Mouse (Mus musculus) cerebellum, adult 18-20 months (tissue): ENCODE measurements around the gene Tbc1d24.

Experiments
- DNase-seq, 2 experiments: peaks; one replicate each; pipeline ENCODE4 v3.0.0; 2021

The Tbc1d24 gene

GRCm38 (mm10) chr17:24209916-24210240 is 4.5 kb upstream of the Tbc1d24 start:
- no peak for DNase-seq

- peak; percentile 43 to 59 for DNase-seq
Observed at GRCm38 (mm10) chr17:24209043-24209915, 3.9 kb upstream of the Tbc1d24 start, which contains the start of gene Ntn3. Ntn3 (minus strand) TSS chr17:24209531.

GRCm38 (mm10) chr17:24208641-24209042 is 3.3 kb upstream of the Tbc1d24 start:
- no peak for DNase-seq

GRCm38 (mm10) chr17:24207768-24208640 is 2.6 kb upstream of the Tbc1d24 start:
- DNase-seq, result no peak

- peak; percentile 71 to 72 for DNase-seq
Observed at GRCm38 (mm10) chr17:24206451-24207351, 1.3 kb upstream of the Tbc1d24 start.

GRCm38 (mm10) chr17:24205908-24206361 is 573 bp upstream of the Tbc1d24 start:
- peak in 1 of 2 experiments; percentile 49 for DNase-seq

GRCm38 (mm10) chr17:24204846-24205245 is 516 bp downstream of the Tbc1d24 start:
- DNase-seq, result no peak

GRCm38 (mm10) chr17:24203611-24204534 is 1.5 kb downstream of the Tbc1d24 start:
- no peak for DNase-seq

- no peak for DNase-seq
Observed at GRCm38 (mm10) chr17:24203068-24203467, 2.3 kb downstream of the Tbc1d24 start.

GRCm38 (mm10) chr17:24201092-24201491 is 4.3 kb downstream of the Tbc1d24 start:
- no peak for DNase-seq

GRCm38 (mm10) chr17:24199741-24200140 is 5.6 kb downstream of the Tbc1d24 start:
- peak in 1 of 2 experiments; percentile 35 for DNase-seq

GRCm38 (mm10) chr17:24199252-24199651 is 6.1 kb downstream of the Tbc1d24 start:
- DNase-seq, result peak; percentile 65 to 66

- peak; percentile 44 to 47 for DNase-seq
Observed at GRCm38 (mm10) chr17:24197032-24197824, 8.1 kb downstream of the Tbc1d24 start.

GRCm38 (mm10) chr17:24195349-24195748 is 10.0 kb downstream of the Tbc1d24 start:
- DNase-seq, result no peak

GRCm38 (mm10) chr17:24193769-24194168 is 11.6 kb downstream of the Tbc1d24 start:
- DNase-seq, result no peak

- no peak for DNase-seq
Observed at GRCm38 (mm10) chr17:24193268-24193667, 12.1 kb downstream of the Tbc1d24 start.

GRCm38 (mm10) chr17:24192848-24193247 is 12.5 kb downstream of the Tbc1d24 start:
- DNase-seq, result no peak

- DNase-seq, result no peak
Observed at GRCm38 (mm10) chr17:24191481-24191880, 13.9 kb downstream of the Tbc1d24 start.

- no peak for DNase-seq
Observed at GRCm38 (mm10) chr17:24190934-24191333, 14.4 kb downstream of the Tbc1d24 start.

GRCm38 (mm10) chr17:24174259-24174658 is 31.1 kb downstream of the Tbc1d24 start:
- DNase-seq, result no peak
